Mouse (Mus musculus) stomach, postnatal 0 days (tissue): Measurements from ENCODE around the gene Rgs3. TPM values are rescaled to one million over a fixed set of nuclear protein-coding genes. Genes with fewer than 3 reads are reported as not detected.

Source experiments
- ATAC-seq: fragments of 200-750 bp; cut with Nextera tagmentation; 2 replicates; pipeline ENCODE4 v1.8.0; 2017; ENCODE audit not compliant: low FRiP score, low TSS enrichment
- DNase-seq: peaks from one replicate; pipeline ENCODE4 v3.0.0-alpha.2; 2016; ENCODE audit warnings: low spot score
- H3K27ac ChIP-seq: fragments of 300-500 bp; sonication (generic); replicated peaks from 2 replicates; pipeline ENCODE4 v1.5.1; 2014; ENCODE audit warnings: mild to moderate bottlenecking, control low read depth
- H3K27me3 ChIP-seq: fragments of 300-500 bp; sonication (generic); 2 replicates; pipeline ENCODE4 v1.6.1; 2014; ENCODE audit warnings: low read length; ENCODE audit not compliant: control insufficient read depth, insufficient read depth
- H3K36me3 ChIP-seq: fragments of 300-500 bp; sonication (generic); 2 replicates; pipeline ENCODE4 v1.6.1; 2014; ENCODE audit warnings: low read length, mixed read lengths; ENCODE audit not compliant: control insufficient read depth, insufficient read depth
- H3K4me1 ChIP-seq: fragments of 300-500 bp; sonication (generic); replicated peaks from 2 replicates; pipeline ENCODE4 v1.6.1; 2014; ENCODE audit warnings: antibody characterized with exemption; ENCODE audit not compliant: control insufficient read depth, insufficient read depth
- H3K4me2 ChIP-seq: fragments of 300-500 bp; sonication (generic); replicated peaks from 2 replicates; pipeline ENCODE4 v1.6.1; 2014; ENCODE audit warnings: low read depth, mild to moderate bottlenecking, control low read depth, moderate library complexity
- H3K4me3 ChIP-seq: fragments of 300-500 bp; sonication (generic); 2 replicates; pipeline ENCODE4 v1.5.1; 2014; ENCODE audit warnings: low read depth, low read length, control low read depth
- H3K9ac ChIP-seq: fragments of 300-500 bp; sonication (generic); 2 replicates; pipeline ENCODE4 v1.6.1; 2014; ENCODE audit warnings: mild to moderate bottlenecking, low read length, control low read depth, mixed read lengths
- H3K9me3 ChIP-seq: fragments of 300-500 bp; sonication (generic); 2 replicates; pipeline ENCODE4 v1.6.1; 2016; ENCODE audit warnings: low read length; ENCODE audit not compliant: control insufficient read depth
- CTCF ChIP-seq: IDR thresholded peaks from 2 replicates; pipeline ENCODE4 v1.5.1; 2016; ENCODE audit warnings: antibody characterized with exemption, low read depth, mild to moderate bottlenecking, moderate library complexity
- EP300 ChIP-seq: optimal IDR thresholded peaks from 2 replicates; pipeline ENCODE3; 2016; ENCODE audit warnings: antibody characterized with exemption
- WGBS: fragments of 180-500 bp; shearing (Covaris S2); extraction: QIAGEN DNeasy Blood & Tissue Kit; methylation state at CpG from one replicate; pipeline ENCODE4 v1.1.7; 2014; 5-methylcytosine and 5-hydroxymethylcytosine counted together
- polyA plus RNA-seq: library from polyadenylated mRNA; unstranded; fragments of >200 nt; fragmentation: Nextera tagmentation; extraction: Ambion mirVana; gene quantifications from 2 replicates; pipeline ENCODE4 v1.2.1, GENCODE M21; 2015

Gene Rgs3
- polyA plus RNA-seq, 1 experiment from 2014 or later: 30.0 TPM

DNA sequence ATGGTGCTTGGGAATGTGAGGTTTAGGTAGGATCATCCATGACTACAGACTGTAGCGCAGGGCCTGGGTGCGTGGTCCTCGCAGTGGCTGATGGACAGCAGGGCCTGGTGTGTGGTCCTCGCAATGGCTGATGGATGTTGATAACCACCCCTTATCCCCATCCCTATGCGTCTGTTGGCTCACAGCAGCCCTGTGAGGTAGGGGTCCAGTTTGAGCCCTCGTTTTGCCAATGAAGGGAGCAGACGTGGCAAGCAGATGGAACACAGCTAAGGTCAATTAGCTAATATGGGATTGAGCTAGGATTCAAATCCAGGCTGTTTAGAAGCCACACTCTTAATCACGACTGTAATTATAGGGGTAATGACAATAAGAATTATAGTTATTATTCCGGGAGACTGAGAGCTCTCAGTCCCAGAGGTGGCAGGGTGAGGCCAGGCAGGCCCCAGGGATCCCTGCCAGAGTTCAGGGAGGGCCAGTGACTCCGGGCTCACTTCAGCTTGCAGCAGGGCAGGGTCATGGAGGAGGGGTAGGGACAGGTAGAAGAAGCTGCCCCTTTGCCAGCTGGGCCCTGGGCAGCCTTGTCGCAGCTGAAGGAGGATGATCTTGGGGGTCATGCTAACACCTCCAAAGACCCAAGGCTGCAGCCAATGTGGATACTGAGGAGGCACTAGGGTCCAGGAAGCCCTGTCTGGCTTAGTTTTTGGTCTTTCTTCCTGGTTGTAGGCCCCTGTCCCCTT, 135.2 kb downstream of the Rgs3 start:
- Histone ChIP-seq H3K36me3 (peaks cover 7% of the 10 kb centered on the region), H3K27ac (0 out of 2 replicates have a peak overlapping the region, but pooled peaks have one; percentile 13), H3K9me3 (no peaks in the 10 kb centered on the region), H3K4me1 (0 out of 2 replicates have a peak, but pooled peaks cover 5% of the 10 kb centered on the region), H3K4me2 (no peak overlapping the region), H3K4me3 (no peak overlapping the region), H3K9ac (no peak overlapping the region), H3K27me3 (no peaks in the 10 kb centered on the region)
- no peak for DNase-seq
- 84% methylated on average over 11 of the region's 11 CpGs for WGBS
- no peak for ATAC-seq
- TF ChIP-seq EP300 (no peak), CTCF (no peak)

DNA sequence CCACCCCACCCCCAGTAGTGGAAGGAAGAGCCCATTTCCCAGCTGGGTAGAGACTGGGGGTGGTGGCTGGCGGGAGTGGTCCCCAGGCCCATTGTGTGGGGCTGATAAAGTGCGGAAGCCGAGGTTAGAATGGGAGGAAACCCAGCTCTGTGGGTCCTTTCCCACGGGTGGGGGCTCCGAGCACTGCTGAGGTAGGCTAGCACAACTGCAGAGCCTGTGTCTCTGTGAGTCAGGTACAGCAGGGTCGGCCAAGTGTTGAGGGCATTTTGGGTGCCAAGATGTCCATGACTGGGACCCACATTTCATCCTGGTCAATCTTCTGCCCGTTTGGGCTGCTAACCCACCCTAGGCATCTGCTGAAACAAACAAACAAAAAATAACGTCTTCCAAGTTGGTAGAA, 135.9 kb downstream of the Rgs3 start:
- DNase-seq (no peak), ATAC-seq (no peak)
- Histone ChIP-seq H3K36me3 (peaks cover 9% of the 10 kb centered on the region), H3K4me3 (no peak overlapping the region), H3K9me3 (no peaks in the 10 kb centered on the region), H3K4me1 (peaks cover 7% of the 10 kb centered on the region; the same call in 1 of the 2 replicates), H3K27ac (no peak overlapping the region), H3K27me3 (no peaks in the 10 kb centered on the region), H3K4me2 (no peak overlapping the region), H3K9ac (no peak overlapping the region)
- 61% methylated on average over 8 of the region's 8 CpGs for WGBS
- TF ChIP-seq CTCF: no peak
- TF ChIP-seq EP300: no peak

DNA sequence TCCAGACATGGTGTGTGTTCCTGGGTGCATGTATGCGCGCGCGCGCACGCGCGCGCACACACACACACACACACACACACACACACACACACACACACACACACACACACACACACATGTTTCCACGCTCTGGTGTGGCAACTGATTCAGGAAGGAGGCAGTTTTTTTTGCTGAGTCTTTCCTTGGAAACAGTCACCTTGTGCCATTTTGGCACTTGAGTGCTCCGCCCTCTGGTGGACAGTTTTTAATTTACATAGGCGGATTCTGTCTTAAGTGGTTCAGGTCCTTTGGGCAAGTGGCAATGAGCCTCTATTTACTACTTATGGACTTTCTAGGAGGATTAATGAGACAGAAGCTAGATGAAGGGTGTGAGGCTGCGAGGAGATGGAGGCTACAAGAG, 136.3 kb downstream of the Rgs3 start:
- Histone ChIP-seq H3K27me3 (no peaks in the 10 kb centered on the region), H3K9ac (no peak overlapping the region), H3K27ac (no peak overlapping the region), H3K4me1 (peaks cover 10% of the 10 kb centered on the region; the same call in 1 of the 2 replicates), H3K4me2 (no peak overlapping the region), H3K9me3 (no peaks in the 10 kb centered on the region), H3K4me3 (no peak overlapping the region), H3K36me3 (peaks cover 8% of the 10 kb centered on the region; the same call in 1 of the 2 replicates)
- TF ChIP-seq EP300: no peak
- peak; percentile 88 for TF ChIP-seq CTCF
- DNase-seq (peak; percentile 60), ATAC-seq (no peak)
- WGBS: 66% methylated on average over 13 of the region's 13 CpGs

DNA sequence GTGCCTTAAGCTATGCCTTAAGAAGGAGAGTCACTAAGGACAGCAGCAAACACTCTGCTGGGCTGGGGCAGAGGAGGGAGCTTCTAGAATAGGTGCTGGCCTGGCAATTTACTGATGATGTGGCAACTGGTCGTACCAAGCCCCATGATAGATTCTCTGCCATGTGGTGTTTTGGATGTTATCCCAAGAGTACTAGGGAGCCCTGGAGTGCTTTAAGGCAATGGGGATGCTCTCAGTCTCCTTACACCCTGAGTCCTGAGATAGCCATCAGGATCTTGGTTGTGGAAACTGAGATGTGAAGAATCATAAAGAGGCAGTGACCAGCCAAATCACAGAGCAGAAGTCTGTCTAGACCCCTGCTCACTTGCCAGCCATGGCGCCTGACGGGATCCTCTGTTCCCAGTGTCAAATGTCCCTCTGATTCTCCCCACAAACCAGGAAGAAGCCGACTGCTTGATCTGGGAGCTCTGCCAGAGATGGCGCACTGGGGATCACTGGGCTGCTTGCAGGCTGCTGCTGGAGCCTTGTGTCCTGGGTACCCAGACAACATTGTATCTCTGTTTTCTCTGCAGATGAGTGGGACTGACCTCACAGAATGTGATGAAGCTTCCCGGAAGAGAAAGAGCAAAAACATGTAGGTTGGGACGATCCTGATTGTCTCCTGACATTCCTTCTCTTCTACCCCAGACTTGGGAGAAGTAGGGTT, 137.2 kb downstream of the Rgs3 start:
- H3K4me3 ChIP-seq: no peak overlapping the region
- H3K27me3 ChIP-seq: no peaks in the 10 kb centered on the region
- no peak for ATAC-seq
- no peaks in the 10 kb centered on the region for H3K9me3 ChIP-seq
- peaks cover 10% of the 10 kb centered on the region; the same call in 1 of the 2 replicates for H3K4me1 ChIP-seq
- no peak for DNase-seq
- peaks cover 16% of the 10 kb centered on the region for H3K36me3 ChIP-seq
- WGBS: 40% methylated on average over 7 of the region's 7 CpGs
- TF ChIP-seq CTCF: no peak
- TF ChIP-seq EP300: no peak
- H3K27ac ChIP-seq: no peak overlapping the region
- H3K9ac ChIP-seq: no peak overlapping the region
- H3K4me2 ChIP-seq: no peak overlapping the region

DNA sequence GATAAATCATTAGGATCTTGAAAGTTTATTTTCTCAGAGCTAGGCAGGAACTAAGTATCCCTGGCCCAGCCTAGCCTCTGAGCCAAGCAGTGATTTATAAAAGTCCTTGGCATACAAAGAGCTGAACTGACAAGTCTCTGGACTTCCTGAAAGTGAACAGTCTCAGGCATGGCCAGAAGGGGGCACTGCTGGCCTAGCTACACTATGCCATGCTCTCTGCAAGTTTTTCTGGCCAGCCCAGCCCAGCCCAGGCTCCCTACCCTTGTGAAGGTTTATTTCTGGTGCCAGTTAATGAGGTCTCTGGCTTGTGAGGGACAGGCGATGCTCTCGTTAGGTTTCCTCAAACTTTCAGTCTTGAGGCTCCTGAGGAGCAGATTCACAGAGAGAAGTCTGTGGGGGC, 137.8 kb downstream of the Rgs3 start:
- peaks cover 10% of the 10 kb centered on the region; the same call in 1 of the 2 replicates for H3K4me1 ChIP-seq
- no peak overlapping the region for H3K4me3 ChIP-seq
- 20% methylated on average over 2 of the region's 2 CpGs for WGBS
- H3K27me3 ChIP-seq: no peaks in the 10 kb centered on the region
- ATAC-seq (peak; percentile 67), DNase-seq (peak; percentile 91)
- no peak overlapping the region for H3K4me2 ChIP-seq
- H3K36me3 ChIP-seq: peaks cover 16% of the 10 kb centered on the region
- peak; percentile 99 for TF ChIP-seq CTCF
- no peak for TF ChIP-seq EP300
- H3K27ac ChIP-seq: 0 out of 2 replicates have a peak overlapping the region, but pooled peaks have one; percentile 13
- H3K9me3 ChIP-seq: no peaks in the 10 kb centered on the region
- H3K9ac ChIP-seq: no peak overlapping the region

DNA sequence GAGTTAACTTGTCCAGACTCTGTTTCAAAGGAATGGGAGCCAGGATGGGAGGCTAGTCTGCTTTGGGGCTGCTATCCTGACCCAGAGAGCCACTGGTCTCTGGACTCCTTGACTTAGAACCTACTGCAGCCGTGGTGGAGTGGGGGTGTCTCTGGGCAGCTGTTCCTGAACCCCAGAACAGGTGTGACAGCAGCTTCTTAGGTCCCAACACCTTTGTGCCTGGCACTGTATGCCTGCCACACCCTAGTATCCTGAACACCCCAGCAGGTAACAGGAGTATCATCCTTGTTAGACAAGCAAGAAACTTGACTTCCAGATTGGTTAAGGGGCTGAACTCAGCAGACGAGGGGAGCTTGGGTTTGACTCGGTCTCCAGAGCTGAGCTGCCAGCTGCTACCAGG, 138.9 kb downstream of the Rgs3 start:
- H3K4me1 ChIP-seq: peaks cover 10% of the 10 kb centered on the region; the same call in 1 of the 2 replicates
- no peaks in the 10 kb centered on the region for H3K27me3 ChIP-seq
- peaks cover 21% of the 10 kb centered on the region for H3K36me3 ChIP-seq
- no peaks in the 10 kb centered on the region for H3K9me3 ChIP-seq
- 50% methylated on average over 3 of the region's 3 CpGs for WGBS
- H3K9ac ChIP-seq: no peak overlapping the region
- no peak for DNase-seq
- no peak overlapping the region for H3K27ac ChIP-seq
- H3K4me2 ChIP-seq: no peak overlapping the region
- TF ChIP-seq CTCF (no peak), EP300 (no peak)
- no peak for ATAC-seq
- H3K4me3 ChIP-seq: no peak overlapping the region
